Mouse (Mus musculus) CD4-positive, CD25-positive, alpha-beta regulatory T cell, adult 2 months (primary cell): ENCODE measurements around the gene Ctnnd2.
A peak's percentile ranks its signal among the peaks of the same experiment; 100 is the strongest.

Experiments
- DNase-seq: peaks from one replicate; pipeline ENCODE4 v3.0.0-alpha.2; 2012; ENCODE audit warnings: low read depth, low spot score

The Ctnnd2 gene

DNA sequence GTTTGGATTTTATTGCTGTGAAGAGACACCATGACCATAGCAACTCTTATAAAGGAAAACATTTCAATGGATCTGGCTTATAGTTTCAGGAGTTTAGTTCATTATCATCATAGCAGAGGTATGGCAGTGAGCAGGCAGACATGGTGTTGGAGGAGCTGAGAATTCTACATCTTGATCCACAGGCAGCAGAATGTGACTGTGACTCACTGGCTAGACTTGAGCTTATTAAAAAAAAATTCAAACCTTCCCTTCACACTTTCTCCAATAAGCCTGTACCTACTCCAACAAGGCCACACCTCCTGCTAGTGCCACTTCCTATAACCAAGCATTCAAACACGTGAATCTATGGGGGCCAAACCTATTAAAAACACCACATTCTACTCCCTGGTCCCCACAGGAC lies 703.1 kb downstream of the Ctnnd2 start:
- no peak for DNase-seq

DNA sequence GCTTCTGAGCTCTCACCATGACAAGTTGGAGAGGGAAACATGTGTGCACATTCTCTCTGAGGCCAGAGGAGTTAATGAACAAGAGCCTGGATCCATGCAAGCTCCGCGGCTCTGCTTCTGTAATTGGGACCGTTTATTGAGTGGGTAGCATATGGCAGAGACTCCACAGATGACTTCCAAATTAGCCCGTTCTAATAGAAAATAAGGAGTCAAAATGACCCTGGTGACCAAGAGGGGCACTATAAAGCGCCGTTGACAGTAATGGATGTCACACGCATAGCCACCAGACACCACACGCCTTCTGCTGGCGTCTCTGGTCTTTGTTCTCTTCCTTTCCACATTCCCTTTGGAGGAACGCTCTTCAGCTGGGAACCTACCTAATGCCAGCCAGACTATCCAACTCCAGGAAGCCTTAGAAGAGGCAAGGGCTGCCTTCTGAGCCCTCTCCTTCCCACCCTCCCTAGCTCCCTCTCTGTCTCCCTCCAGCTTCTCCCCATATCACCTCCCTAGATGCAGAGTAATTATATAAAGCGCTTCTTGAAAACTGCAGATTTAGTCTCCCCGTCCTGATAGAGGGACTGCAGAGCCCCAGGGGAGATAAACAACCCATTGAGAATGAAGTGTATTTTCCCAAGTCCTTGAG lies 712.4 kb downstream of the Ctnnd2 start:
- DNase-seq = no peak

DNA sequence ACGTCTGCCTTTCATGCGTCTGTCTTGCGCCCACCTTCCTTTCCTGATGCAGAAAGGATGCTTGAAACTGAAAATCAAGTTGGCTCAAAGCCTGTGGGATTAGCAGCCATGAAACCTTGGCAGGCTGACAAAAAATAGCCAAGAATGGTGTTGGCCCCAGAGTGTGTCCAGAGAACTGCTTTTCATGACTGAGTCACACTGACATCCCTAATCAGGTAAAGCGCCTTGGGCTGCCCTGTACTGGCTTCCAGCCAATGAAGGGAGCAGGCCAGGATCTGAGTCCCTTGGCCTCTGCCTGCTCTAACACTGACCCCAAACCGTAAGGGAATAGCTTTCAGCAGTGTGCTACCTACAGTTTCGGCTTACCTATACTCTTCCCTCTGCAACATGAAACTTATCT lies 713.0 kb downstream of the Ctnnd2 start:
- no peak for DNase-seq

DNA sequence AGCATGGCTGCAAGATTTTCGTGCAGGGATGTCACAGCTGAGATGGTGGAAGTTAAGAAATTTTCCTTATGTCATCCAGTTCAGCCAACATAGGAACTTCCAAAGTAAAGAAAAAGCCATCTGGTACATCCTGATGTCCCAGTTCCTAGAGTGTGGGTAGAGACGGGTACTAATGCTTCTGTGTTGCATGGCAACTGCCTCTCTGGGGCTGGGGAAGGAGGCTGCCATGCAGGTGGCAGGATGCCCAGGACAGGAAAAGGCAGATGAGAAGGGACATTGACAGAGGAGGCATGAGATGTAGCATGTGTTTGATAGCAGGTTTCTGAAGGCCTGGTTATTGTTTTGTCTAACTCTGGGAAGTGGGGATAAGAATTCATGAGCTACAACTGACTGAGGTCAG lies 715.2 kb downstream of the Ctnnd2 start:
- no peak for DNase-seq

DNA sequence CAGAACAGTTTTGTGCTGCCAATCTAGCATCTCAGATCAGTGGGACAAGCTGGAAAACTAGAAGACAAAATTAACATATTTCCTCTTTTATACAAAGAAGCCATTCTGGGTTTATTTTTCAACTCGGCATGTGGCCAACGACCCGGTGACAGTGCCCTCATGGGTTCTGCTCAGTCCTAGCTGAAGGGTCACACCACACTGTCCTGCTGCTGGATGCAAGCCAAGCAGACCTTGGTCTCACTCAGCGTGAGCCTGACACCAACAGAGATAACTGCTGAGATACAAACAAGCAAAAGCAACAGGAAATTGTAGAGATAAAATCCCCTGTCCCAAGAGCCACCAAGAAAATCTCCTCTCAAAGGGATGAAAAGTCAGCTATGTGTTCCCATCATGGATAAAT lies 719.6 kb downstream of the Ctnnd2 start:
- no peak for DNase-seq

DNA sequence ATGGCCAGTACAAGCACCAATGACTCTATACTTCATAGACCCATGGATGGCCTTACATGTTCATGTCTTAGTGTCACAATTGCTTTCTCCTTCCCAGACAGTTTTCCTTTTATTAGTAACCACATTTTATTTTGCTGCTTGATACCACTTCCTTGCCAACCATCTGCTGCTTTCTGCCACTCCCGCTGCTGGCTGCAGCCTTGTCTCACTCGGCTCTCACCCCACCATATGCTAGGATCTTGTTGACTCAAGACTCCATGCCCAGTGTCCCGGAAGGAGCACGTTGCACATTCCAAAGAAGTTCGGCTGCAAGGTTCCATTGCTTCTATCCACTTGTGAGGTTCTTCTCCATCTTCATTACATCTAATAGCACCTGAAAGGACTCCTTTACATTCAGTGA lies 722.7 kb downstream of the Ctnnd2 start:
- DNase-seq = no peak

DNA sequence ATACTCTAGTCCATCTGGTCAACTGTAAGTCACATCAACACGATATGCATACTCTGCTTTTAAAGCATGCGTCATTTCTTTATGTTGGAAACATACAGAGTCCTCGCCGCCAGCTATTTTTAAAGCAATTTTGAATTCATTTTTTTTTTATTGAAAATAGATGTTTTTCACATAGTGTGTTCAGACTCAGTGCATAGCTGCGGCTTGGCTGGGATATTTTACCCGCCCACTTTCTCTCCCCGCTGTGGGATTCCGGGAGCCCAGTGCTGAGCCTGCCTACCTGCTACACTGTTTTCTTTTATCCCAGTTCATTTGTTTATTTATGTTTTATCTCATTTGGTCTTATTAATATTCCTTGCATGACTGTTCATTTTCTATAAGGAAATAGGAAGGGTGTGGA lies 724.9 kb downstream of the Ctnnd2 start:
- DNase-seq = no peak

DNA sequence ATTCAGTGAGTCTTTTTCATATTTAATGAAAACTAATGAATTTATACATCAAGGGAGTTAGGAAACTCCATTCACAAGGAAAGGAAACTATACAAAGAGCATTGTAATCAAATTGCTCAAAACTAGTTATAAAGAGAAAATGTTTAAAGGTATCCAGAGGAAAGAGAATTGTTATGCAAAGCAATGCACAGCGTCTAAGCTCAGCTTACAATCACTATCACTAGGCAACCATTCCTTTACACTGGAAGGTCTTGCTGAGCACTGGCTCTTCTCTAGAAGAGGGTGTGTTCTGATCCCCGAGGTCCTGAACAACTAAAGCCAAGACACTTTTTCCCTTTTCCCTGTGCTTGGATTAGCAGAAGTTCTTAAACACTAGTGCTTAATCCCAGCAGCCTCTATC lies 735.6 kb downstream of the Ctnnd2 start:
- DNase-seq = no peak

DNA sequence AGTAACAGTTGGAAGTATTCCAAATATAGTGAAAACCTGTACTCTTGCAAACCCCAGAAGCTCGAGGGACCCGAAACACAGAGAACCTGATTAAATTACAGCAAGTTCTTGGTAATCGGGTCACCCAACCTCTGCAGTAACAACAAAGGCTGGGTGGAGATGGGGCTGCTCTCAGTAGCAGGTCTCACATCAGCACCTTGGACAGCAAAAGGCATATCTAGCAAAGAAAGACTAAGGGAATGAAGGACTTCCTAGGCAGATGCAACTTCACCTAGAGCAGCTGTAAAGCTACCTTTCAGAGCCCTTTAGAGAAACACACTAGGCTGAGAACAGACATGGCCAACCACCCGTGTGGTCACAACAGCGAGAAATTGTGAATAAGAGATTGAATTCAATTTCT lies 741.0 kb downstream of the Ctnnd2 start:
- DNase-seq = no peak

DNA sequence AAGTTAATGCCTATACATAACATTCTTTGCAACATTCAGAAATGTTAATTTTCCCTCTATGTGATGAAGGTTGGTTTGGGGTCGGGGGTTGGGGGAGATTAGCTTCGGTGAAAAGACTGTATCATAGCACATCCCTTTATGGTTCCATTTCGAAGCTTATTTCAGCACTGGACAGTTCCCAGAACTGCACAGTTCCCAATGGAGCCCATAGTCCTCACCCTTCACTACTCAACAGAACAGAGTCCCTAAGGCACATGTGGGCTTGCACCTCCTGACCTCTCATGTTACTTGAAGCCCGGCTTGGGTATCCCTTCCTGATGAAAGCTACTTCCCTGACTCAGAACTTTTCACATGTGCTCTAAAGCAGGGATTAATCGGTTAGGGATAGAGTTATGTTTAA lies 753.4 kb downstream of the Ctnnd2 start:
- no peak for DNase-seq

DNA sequence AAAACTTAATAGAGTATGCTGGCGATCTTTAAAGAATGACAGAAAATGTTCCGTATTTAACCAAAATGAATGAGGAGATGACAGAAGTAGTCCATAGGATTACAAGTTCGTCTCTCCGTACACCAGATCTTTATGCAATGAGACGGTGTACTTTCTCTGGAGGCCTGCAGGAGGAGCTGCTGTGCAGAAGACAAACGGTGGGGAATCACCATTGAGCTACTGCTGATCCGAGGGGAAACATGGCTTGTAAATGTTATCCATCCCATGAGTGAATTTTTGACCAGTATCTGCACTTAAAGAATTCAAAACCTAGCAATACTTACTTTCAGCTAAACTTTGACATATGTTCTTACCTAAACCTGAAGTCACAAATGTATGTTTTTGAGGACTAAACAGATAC lies 755.2 kb downstream of the Ctnnd2 start:
- DNase-seq = peak; percentile 16

DNA sequence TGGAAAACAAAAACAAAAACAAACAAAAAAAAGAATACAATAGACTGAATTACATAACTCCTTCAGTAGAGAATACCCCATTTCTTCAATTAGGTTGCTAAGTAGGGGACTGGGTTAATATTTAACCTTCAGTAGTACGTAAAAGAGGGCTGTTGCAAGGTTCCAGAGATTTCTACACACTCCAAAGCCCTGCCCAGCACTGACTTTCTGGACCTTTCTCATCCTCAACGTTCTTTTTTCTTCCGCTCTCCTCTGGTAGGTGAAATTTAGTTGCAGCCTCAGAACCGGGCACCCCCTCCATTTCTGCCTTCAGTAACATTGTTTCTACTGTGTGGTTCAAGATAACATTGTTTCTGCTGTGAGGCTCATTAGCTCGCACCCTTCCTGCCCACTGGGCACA lies 759.5 kb downstream of the Ctnnd2 start:
- DNase-seq = no peak

DNA sequence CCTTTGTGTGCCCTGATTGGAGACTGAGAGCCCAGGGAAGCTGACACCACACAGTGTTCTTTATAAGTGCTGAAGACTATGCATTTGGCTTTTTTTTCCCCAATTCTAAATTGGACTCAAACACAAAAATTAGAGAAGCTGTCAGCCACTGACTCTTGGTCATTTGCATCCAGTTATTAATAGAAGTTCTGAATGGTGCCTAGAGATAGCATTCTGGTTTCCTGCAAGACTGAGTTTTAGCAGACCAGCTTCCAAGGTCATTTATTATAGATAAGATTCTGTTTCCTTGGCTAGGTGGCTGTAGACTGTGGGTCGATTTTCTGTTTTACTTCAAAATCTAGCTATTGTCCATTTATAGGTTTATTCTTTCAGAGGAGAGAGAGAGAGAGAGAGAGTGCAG lies 773.5 kb downstream of the Ctnnd2 start:
- DNase-seq = no peak

DNA sequence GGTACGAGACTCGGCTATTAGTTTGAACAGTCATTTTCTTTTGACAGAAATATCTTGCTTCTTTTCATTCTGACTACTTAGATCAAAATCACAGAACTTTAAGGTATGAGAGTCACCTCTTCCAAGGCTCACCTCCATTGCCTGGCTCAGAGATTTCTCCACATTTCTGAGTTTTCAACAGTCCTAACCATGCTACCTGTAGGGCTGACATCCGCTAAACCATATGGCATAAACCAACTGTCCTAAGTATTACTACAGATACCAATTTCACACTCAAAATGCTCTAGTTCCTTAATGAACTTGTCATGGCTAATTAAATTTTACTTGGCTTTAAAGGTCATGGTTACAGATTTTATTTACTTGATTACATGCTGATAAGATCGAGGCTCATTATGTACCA lies 786.1 kb downstream of the Ctnnd2 start:
- no peak for DNase-seq

DNA sequence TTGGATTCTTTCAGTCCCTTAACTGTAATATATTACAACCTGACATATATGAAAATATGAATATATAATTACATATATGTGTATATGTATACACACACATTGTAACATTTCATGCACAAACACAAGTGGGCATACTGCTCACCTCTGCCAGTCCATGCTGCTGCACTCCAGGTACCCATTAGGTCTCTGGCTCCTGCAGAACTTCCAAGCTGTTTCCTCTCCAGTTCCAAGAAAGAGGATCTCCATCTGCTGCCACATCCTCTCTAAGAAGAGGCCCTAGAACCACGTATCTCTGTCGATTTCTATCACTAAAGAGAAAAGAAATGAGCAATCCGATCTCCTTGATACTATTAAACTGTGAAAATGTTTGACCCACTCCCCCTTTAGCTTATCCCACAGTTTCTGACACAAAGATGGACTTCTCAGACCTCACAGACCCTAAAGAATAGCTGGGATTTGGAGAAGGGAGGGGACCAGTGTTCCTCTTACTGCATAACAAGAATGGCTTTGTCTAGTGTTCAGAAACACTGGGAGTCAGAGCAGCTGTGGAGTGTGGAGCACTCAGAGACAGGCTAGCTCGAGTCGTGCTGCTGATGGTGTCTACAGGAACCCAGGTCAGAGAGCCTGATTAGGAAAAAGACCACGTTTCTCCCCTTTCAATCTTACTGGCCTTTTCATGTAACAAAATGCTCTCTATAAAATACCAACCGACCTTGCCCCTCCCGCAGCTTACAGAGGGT lies 790.2 kb downstream of the Ctnnd2 start:
- DNase-seq = no peak

DNA sequence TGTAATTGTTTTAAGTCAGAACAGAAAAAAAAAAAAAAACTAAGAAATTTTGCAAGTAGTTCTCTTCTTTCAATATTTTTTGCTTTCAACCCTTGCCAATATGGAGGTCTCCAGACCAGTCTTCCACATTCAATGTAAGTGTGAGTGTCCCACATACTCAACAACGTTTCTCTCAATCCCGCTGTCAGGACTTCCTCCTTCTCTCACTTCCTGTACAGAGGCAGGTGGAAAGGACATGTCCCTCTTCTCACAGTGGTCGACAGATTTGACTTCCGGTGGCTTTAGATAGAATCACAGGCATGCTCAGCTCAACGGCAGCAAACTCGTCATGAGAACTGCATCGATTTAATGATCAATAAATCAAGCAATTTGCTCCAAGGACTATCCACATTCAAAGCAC lies 791.7 kb downstream of the Ctnnd2 start:
- no peak for DNase-seq

DNA sequence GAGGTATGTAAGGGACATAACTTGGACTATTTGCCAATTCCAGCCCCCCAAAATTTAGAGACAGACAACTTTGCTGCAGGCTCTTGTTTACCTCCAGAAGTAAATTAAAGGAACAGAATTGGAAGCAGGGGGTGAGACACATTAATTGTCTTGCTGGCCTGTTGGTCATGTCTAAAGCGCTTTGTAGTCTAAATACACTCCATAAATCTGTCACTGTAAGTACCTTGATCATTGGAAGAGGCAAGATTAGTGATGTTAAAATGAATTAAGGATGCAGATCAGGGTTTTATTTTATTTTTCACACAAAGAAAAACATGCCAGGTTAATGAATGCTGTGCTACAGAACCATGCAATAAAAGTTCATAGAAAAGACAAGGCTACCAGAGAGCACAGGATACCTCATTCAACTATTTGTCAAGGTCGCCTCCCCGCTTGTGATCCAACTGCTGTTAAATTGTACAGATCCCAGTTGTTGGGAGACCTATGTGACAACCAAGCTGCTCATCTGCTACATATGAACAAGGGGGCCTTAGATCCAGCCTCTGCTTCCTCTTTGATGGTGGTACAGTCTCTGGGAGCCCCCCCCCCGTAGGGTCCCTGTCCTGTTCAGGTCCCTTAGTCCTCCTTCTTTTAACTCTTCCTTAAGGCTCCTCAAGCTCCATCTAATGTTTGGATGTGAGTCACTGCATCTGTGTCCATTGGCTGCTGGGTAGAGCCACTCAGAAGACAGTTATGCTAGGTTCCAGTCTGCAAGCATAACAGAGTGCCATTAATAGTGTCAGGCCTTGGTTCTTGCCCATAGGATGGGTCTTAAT lies 792.7 kb downstream of the Ctnnd2 start:
- no peak for DNase-seq

DNA sequence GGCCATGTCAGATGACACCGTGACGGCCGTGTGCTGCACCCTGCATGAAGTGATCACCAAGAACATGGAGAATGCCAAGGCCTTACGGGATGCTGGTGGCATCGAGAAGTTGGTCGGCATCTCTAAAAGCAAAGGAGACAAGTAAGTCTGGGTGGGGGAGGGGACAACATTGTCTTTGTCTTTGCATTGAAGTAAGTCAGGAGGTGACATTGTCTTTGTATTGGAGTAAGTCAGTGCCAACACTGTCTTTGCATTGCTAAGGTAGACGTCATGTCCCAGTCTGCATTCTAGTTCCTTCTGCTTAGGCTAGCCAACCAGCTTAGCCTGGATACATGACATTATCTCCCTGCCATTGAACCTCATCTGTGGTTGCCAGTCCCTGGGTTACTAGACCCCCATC lies 794.4 kb downstream of the Ctnnd2 start:
- no peak for DNase-seq

DNA sequence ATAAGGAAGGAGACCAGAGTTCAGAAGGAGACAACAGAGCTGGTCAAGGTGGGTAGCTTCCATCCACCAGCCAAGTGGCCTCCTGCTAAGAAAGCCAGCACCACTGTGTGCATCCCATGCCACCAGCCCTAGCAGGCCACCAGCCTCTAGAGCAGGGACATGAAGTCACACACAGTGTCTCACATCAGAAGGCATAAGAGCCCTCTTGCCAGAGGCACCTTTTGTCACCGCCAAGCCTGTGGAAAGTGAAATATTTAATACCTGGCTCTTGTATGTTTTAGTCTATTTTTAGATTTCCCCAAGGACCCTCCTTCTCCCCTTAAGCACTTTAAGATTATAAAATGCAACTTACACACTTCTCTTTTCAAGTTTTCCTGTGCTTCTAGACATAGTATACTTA lies 802.0 kb downstream of the Ctnnd2 start:
- DNase-seq = no peak

DNA sequence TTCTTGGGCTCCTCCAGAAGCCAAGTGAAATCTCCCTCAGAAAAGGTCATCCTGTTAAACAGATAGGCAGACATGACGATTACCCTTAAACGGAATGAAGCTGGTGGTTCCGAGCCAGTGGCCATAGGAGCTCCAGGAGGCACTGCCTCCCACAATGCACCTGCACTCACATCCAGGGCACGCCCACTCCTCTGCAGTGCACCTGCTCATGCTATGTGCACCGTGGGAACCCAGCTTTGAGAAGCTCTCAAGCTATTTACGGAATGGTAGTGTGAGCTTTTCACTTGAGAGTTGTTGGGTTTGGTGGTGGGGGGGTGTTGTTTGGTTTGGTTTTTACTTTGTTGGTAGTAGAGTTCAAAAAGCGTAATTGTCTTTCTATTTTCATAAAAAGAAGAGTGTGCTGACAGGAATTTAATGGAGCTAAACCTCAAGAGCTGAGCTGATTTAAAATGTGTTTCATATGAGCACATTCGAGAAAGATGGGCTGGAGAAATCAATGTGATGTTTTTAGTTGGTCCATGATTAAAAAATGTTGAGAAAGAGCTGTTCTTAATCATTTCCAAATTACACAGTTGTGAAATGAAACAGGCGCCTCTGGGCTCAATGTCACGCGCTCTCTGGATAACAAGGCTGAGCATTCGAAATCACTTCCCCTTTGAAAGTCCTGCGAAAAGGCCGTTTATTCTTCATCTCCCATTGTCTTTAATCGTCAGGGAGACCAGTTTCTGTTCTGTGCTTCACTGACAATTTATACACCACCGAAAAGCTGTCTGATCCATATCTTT lies 802.8 kb downstream of the Ctnnd2 start:
- DNase-seq = no peak

DNA sequence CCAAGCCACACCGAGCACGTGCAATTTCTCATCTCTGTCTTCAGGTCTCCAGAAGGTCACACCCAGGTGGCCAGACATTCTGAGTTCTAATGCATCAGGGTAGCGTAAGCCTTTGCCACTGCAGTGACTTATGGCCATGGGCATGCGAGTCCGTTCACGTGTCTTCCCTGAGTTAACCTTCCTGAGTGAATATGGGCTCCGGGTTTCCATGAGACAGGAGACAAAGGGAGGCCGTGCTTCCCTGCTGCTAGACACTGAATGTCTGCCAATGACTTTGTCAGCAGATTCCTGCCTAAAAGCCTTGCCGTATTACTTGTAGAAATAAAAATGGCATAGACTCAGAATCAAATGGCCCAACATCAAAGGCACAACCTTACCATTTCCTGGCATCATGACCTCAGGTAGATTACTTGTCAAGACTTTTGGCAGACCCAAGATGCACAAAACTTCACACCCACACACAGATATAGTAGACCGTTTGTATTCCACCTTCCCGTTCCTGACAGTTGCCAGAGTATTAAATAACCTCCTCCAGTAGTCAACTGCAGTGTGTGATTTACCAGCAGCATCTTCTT lies 804.9 kb downstream of the Ctnnd2 start:
- DNase-seq = no peak

DNA sequence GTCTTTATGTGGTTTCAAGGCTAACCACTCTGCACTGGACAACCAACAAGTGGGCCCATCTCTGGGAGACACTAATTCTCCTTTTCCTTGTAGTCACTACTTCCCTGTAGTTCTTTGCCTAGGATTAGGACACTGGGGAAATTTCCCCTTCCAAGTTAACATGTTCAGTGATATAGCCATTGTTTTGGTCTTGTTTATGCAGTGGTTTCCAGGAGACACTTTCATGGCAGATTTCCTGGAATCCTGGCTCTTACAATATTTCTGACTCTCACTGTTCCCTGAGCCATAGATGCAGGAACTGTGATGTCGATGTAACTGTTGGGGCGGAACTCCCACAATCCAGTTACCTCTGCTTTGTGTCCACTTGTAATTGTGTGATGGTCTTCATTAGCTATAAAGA lies 814.5 kb downstream of the Ctnnd2 start:
- no peak for DNase-seq
